Mouse (Mus musculus) MEL (cell line): Measurements from ENCODE around the gene Sorcs1. TPM values are rescaled to one million over a fixed set of nuclear protein-coding genes. Genes with fewer than 3 reads are reported as not detected.

Experiments used
- DNase-seq: peaks from one replicate; pipeline ENCODE4 v3.0.0; 2011; ENCODE audit warnings: low read depth, low spot score
- H3K27ac ChIP-seq: 2 replicates; pipeline ENCODE4 v1.5.1; 2012; ENCODE audit warnings: low read depth, mild to moderate bottlenecking, control low read depth, low read length, moderate library complexity; ENCODE audit not compliant: control insufficient read depth
- H3K27me3 ChIP-seq, 2 experiments: fragments of 150-350 bp in 1 of 2; sonication (generic) in 1 of 2; 2 replicates each; pipeline ENCODE4 v1.6.1; 2012; ENCODE audit warnings: low read length in 2 of 2, mild to moderate bottlenecking in 2 of 2, improper control_type of control experiment in 1 of 2, moderate library complexity in 1 of 2; ENCODE audit not compliant: insufficient read depth in 2 of 2, control insufficient read depth in 1 of 2
- H3K36me3 ChIP-seq, 2 experiments: 2 replicates each; pipeline ENCODE4 v1.6.1; 2012 to 2014; ENCODE audit warnings: low read length in 2 of 2, improper control_type of control experiment in 1 of 2, inconsistent platforms in 1 of 2, mild to moderate bottlenecking in 1 of 2; ENCODE audit not compliant: insufficient read depth in 2 of 2, control insufficient read depth in 1 of 2
- H3K4me1 ChIP-seq, 2 experiments: fragments of 150-350 bp in 1 of 2; sonication (generic) in 1 of 2; 2 replicates each; pipeline ENCODE4 v1.6.1; 2012; ENCODE audit warnings: low read length in 2 of 2, improper control_type of control experiment in 1 of 2, mild to moderate bottlenecking in 1 of 2; ENCODE audit not compliant: insufficient read depth in 2 of 2, control insufficient read depth in 1 of 2
- H3K4me3 ChIP-seq, 2 experiments: fragments of 150-350 bp in 1 of 2; sonication (generic) in 1 of 2; 2 replicates each; pipeline ENCODE4 v1.5.1; 2012; ENCODE audit warnings: low read depth in 2 of 2, low read length in 2 of 2, mild to moderate bottlenecking in 2 of 2, moderate library complexity in 2 of 2, control low read depth in 1 of 2, improper control_type of control experiment in 1 of 2; ENCODE audit not compliant: control insufficient read depth in 1 of 2, insufficient read depth in 1 of 2
- H3K79me2 ChIP-seq: 2 replicates; pipeline ENCODE4 v1.6.1; 2012; ENCODE audit warnings: mild to moderate bottlenecking, low read length, moderate library complexity; ENCODE audit not compliant: control insufficient read depth, poor library complexity, insufficient read depth
- H3K9ac ChIP-seq: 2 replicates; pipeline ENCODE4 v1.6.1; 2012; ENCODE audit warnings: low read depth, mild to moderate bottlenecking, control low read depth, low read length, moderate library complexity; ENCODE audit not compliant: control insufficient read depth, poor library complexity, severe bottlenecking
- H3K9me3 ChIP-seq: fragments of 150-350 bp; sonication (generic); replicated peaks from 2 replicates; pipeline ENCODE4 v1.6.1; 2012; ENCODE audit warnings: mild to moderate bottlenecking, low read length, improper control_type of control experiment, moderate library complexity; ENCODE audit not compliant: insufficient read depth
- CHD1 ChIP-seq: IDR thresholded peaks from 2 replicates; pipeline ENCODE4 v1.6.1; 2012; ENCODE audit warnings: low read depth, mild to moderate bottlenecking, inconsistent platforms, low read length, improper control_type of control experiment
- CHD2 ChIP-seq: IDR thresholded peaks from 2 replicates; pipeline ENCODE4 v1.6.1; 2011; ENCODE audit warnings: low read length, improper control_type of control experiment
- CTCF ChIP-seq, 3 experiments: IDR thresholded peaks in 2 of 3; conservative IDR thresholded peaks in 1 of 3; 2 replicates each; pipeline ENCODE4 v1.5.1; 2011 to 2012; ENCODE audit warnings: low read length in 3 of 3, low read depth in 2 of 3, mild to moderate bottlenecking in 2 of 3, improper control_type of control experiment in 1 of 3, inconsistent platforms in 1 of 3, mixed read lengths in 1 of 3, moderate library complexity in 1 of 3; ENCODE audit not compliant: control insufficient read depth in 1 of 3, insufficient read depth in 1 of 3, poor library complexity in 1 of 3, severe bottlenecking in 1 of 3
- E2F4 ChIP-seq: IDR thresholded peaks from 2 replicates; pipeline ENCODE4 v1.6.1; 2011; ENCODE audit warnings: low read depth, low read length, improper control_type of control experiment, borderline replicate concordance
- ELF1 ChIP-seq: IDR thresholded peaks from 2 replicates; pipeline ENCODE4 v1.6.1; 2014; ENCODE audit warnings: low read depth, mild to moderate bottlenecking, inconsistent platforms, low read length, improper control_type of control experiment, moderate library complexity
- EP300 ChIP-seq, 2 experiments: IDR thresholded peaks; 2 replicates each; pipeline ENCODE4 v1.6.1; 2011; ENCODE audit warnings: improper control_type of control experiment in 2 of 2, low read length in 2 of 2, low read depth in 1 of 2, mild to moderate bottlenecking in 1 of 2
- GATA1 ChIP-seq: IDR thresholded peaks from 2 replicates; pipeline ENCODE4 v1.6.1; 2011; ENCODE audit warnings: low read depth, low read length, improper control_type of control experiment
- MAX ChIP-seq: IDR thresholded peaks from 2 replicates; pipeline ENCODE4 v1.6.1; 2011; ENCODE audit warnings: low read length, improper control_type of control experiment
- MAZ ChIP-seq: IDR thresholded peaks from 2 replicates; pipeline ENCODE4 v1.6.1; 2012; ENCODE audit warnings: low read depth, mild to moderate bottlenecking, inconsistent platforms, low read length, improper control_type of control experiment
- MYB ChIP-seq: IDR thresholded peaks from 2 replicates; pipeline ENCODE4 v1.6.1; 2011; ENCODE audit warnings: mild to moderate bottlenecking, low read depth, low read length, improper control_type of control experiment
- MYC ChIP-seq: IDR thresholded peaks from 2 replicates; pipeline ENCODE4 v1.6.1; 2011; ENCODE audit warnings: low read depth, mild to moderate bottlenecking, low read length, improper control_type of control experiment, moderate library complexity
- NRF1 ChIP-seq: IDR thresholded peaks from 2 replicates; pipeline ENCODE4 v1.6.1; 2014; ENCODE audit warnings: low read depth, mild to moderate bottlenecking, inconsistent platforms, low read length, improper control_type of control experiment, moderate library complexity; ENCODE audit not compliant: poor library complexity, insufficient read depth, severe bottlenecking
- POLR2A ChIP-seq, 2 experiments: IDR thresholded peaks; 2 replicates each; pipeline ENCODE4 v1.6.1; 2011 to 2012; ENCODE audit warnings: low read length in 2 of 2, mild to moderate bottlenecking in 2 of 2, control low read depth in 1 of 2, improper control_type of control experiment in 1 of 2, low read depth in 1 of 2, moderate library complexity in 1 of 2; ENCODE audit not compliant: control insufficient read depth in 1 of 2, insufficient read depth in 1 of 2, poor library complexity in 1 of 2
- POLR2AphosphoS2 ChIP-seq: IDR thresholded peaks from 2 replicates; pipeline ENCODE4 v1.6.1; 2011; ENCODE audit warnings: low read length, improper control_type of control experiment
- POLR2AphosphoS5 ChIP-seq: IDR thresholded peaks from 2 replicates; pipeline ENCODE4 v1.6.1; 2012; ENCODE audit warnings: low read depth, borderline replicate concordance, mild to moderate bottlenecking, inconsistent platforms, low read length, moderate library complexity, mixed read lengths
- RCOR1 ChIP-seq: IDR thresholded peaks from 2 replicates; pipeline ENCODE4 v1.6.1; 2012; ENCODE audit warnings: low read depth, mild to moderate bottlenecking, inconsistent platforms, low read length, improper control_type of control experiment
- USF1 ChIP-seq: IDR thresholded peaks from 2 replicates; pipeline ENCODE4 v1.6.1; 2014; ENCODE audit warnings: low read depth, mild to moderate bottlenecking, inconsistent platforms, low read length, improper control_type of control experiment, moderate library complexity
- USF2 ChIP-seq, 2 experiments: IDR thresholded peaks; 2 replicates each; pipeline ENCODE4 v1.6.1; 2011 to 2012; ENCODE audit warnings: improper control_type of control experiment in 2 of 2, low read length in 2 of 2, borderline replicate concordance in 1 of 2, inconsistent platforms in 1 of 2, low read depth in 1 of 2, mild to moderate bottlenecking in 1 of 2; ENCODE audit not compliant: insufficient read depth in 1 of 2
- ZC3H11A ChIP-seq: IDR thresholded peaks from 2 replicates; pipeline ENCODE4 v1.6.1; 2012; ENCODE audit warnings: low read depth, mild to moderate bottlenecking, inconsistent platforms, low read length, improper control_type of control experiment
- ZKSCAN1 ChIP-seq: IDR thresholded peaks from 2 replicates; pipeline ENCODE4 v1.6.1; 2012; ENCODE audit warnings: low read depth, mild to moderate bottlenecking, inconsistent platforms, low read length, improper control_type of control experiment, moderate library complexity
- ZNF384 ChIP-seq: IDR thresholded peaks from 2 replicates; pipeline ENCODE4 v1.6.1; 2012; ENCODE audit warnings: low read depth, mild to moderate bottlenecking, inconsistent platforms, low read length, improper control_type of control experiment
- polyA plus RNA-seq, 2 experiments: library from polyadenylated mRNA; stranded (reverse) in 1 of 2; unstranded in 1 of 2; fragments of >175 nt in 1 of 2; fragments of >200 nt in 1 of 2; gene quantifications; 2 replicates each; pipeline versions ENCODE4 v1.2.1 to v1.2.4; 2012; ENCODE audit warnings: low replicate concordance in 2 of 2, low read depth in 1 of 2; ENCODE audit not compliant: insufficient read length in 2 of 2, insufficient read depth in 1 of 2, missing spikeins in 1 of 2
- total RNA-seq: library from RNA; depleted of rRNA; stranded (reverse); fragments of 300-350 nt; gene quantifications from 2 replicates; pipeline ENCODE4 v1.2.3, GENCODE M21; 2012

The Sorcs1 gene
- total and polyA plus RNA-seq, 3 experiments: not detected

DNA sequence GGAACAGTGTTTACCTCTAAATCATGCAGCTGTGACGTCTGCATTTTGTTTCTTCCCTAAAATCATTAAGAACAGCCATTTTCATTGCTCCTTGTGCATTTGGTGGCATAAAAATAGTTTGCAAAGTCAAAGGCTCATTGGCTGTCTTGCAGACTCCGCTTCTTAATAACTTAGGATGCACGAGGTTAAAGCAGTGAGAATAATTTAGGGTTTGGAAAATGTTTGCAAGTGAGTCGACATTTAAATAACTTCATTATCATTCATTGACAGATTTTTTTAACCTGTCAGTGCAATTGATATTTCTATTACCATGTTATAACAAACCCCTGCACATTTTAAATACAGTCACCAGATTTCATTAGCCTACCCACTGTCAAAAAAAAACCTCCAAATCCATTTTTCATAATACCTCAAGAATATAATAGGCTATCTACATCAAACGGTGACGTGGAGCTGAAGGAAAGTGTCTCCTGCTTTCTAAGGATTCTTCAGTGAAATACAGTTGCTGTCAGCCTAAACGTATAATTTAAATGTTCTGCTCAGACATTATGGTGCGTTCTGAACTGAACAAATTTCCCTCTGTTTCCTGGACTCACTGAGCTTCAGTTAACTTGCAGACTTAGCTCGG lies 288.4 kb downstream of the Sorcs1 start:
- H3K4me3 ChIP-seq: no peak overlapping the region
- DNase-seq: no peak
- no peaks in the 10 kb centered on the region for H3K79me2 ChIP-seq
- H3K4me1 ChIP-seq: no peaks in the 10 kb centered on the region
- H3K27ac ChIP-seq: no peak overlapping the region
- TF ChIP-seq CHD1: no peak
- TF ChIP-seq USF2 (IDR thresholded peaks at IDR 0.05; ENCODE audit: borderline replicate concordance in 1 of 2, insufficient read depth in 1 of 2, low read depth in 1 of 2, low read length in 2 of 2): no peak
- no peak for TF ChIP-seq MAZ
- no peak for TF ChIP-seq CTCF (IDR thresholded peaks at IDR 0.05 in 2 of 3, conservative IDR thresholded peaks at IDR 0.05 in 1 of 3; ENCODE audit: control insufficient read depth in 1 of 3, insufficient read depth in 1 of 3, low read depth in 2 of 3, low read length in 3 of 3, poor library complexity in 1 of 3, severe bottlenecking in 1 of 3)
- no peak for TF ChIP-seq CHD2
- no peak for TF ChIP-seq USF1
- no peak for TF ChIP-seq ZC3H11A
- no peak for TF ChIP-seq MYB
- no peak for TF ChIP-seq RCOR1
- no peak for TF ChIP-seq EP300 (IDR thresholded peaks at IDR 0.05; ENCODE audit: low read depth in 1 of 2, low read length in 2 of 2)
- no peak for TF ChIP-seq ZKSCAN1
- no peak for TF ChIP-seq MYC
- TF ChIP-seq E2F4: no peak
- H3K27me3 ChIP-seq: no peaks in the 10 kb centered on the region
- H3K9ac ChIP-seq: no peak overlapping the region
- H3K36me3 ChIP-seq: no peaks in the 10 kb centered on the region
- H3K9me3 ChIP-seq: no peaks in the 10 kb centered on the region

DNA sequence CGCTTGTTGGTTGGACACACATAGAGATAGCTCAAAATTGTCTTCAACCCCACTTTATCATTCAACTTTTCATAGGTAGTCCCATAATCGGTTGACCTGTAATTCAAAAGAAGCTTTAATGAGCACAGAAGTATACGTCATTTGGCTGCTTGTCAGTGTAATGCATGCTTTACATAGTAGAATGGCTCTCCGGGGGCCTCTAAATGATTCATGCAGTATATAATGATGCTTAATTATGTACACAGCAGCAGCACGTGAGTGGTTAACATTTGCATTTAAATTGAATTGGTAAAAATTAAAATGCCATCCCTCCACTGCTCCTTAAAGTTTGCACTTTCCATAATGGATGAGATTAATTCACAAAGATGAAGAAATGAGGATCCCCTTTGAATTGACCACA lies 299.5 kb downstream of the Sorcs1 start:
- TF ChIP-seq EP300 (IDR thresholded peaks at IDR 0.05; ENCODE audit: low read depth in 1 of 2, low read length in 2 of 2): no peak
- no peak for TF ChIP-seq GATA1
- no peak for TF ChIP-seq ZKSCAN1
- TF ChIP-seq POLR2A (IDR thresholded peaks at IDR 0.05; ENCODE audit: control insufficient read depth in 1 of 2, insufficient read depth in 1 of 2, low read depth in 1 of 2, low read length in 2 of 2, poor library complexity in 1 of 2): no peak
- no peak for TF ChIP-seq ZNF384
- no peak for TF ChIP-seq POLR2AphosphoS5
- TF ChIP-seq RCOR1: no peak
- TF ChIP-seq MYC: no peak
- no peak for TF ChIP-seq CTCF (IDR thresholded peaks at IDR 0.05 in 2 of 3, conservative IDR thresholded peaks at IDR 0.05 in 1 of 3; ENCODE audit: control insufficient read depth in 1 of 3, insufficient read depth in 1 of 3, low read depth in 2 of 3, low read length in 3 of 3, poor library complexity in 1 of 3, severe bottlenecking in 1 of 3)
- TF ChIP-seq CHD2: no peak
- no peak for TF ChIP-seq NRF1
- TF ChIP-seq MAZ: no peak
- TF ChIP-seq ELF1: no peak
- no peak for TF ChIP-seq POLR2AphosphoS2
- no peak for TF ChIP-seq USF1
- no peak for TF ChIP-seq MAX
- Histone ChIP-seq H3K9ac (no peak overlapping the region), H3K9me3 (no peaks in the 10 kb centered on the region), H3K4me3 (no peak overlapping the region), H3K79me2 (no peaks in the 10 kb centered on the region), H3K36me3 (no peaks in the 10 kb centered on the region), H3K4me1 (no peaks in the 10 kb centered on the region), H3K27me3 (no peaks in the 10 kb centered on the region), H3K27ac (no peak overlapping the region)
- DNase-seq: no peak
